Mouse (Mus musculus) neural tube, embryonic 15.5 days (tissue): ENCODE data around the gene Pacrg. TPM values are rescaled to one million over a fixed set of nuclear protein-coding genes. Genes with fewer than 3 reads are reported as not detected.

ENCODE experiments used
- ATAC-seq: fragments of 200-750 bp; cut with Nextera tagmentation; 2 replicates; pipeline ENCODE4 v1.8.0; 2017; ENCODE audit warnings: mild to moderate bottlenecking, moderate TSS enrichment, moderate library complexity; ENCODE audit not compliant: low FRiP score
- H3K27ac ChIP-seq: fragments of 300-500 bp; sonication (generic); replicated peaks from 2 replicates; pipeline ENCODE4 v1.5.1; 2015; ENCODE audit warnings: mild to moderate bottlenecking, inconsistent platforms
- H3K27me3 ChIP-seq: fragments of 300-500 bp; sonication (generic); replicated peaks from 2 replicates; pipeline ENCODE4 v1.6.1; 2015; ENCODE audit warnings: inconsistent platforms
- H3K36me3 ChIP-seq: fragments of 300-500 bp; sonication (generic); 2 replicates; pipeline ENCODE4 v1.6.1; 2015; ENCODE audit warnings: inconsistent platforms
- H3K4me1 ChIP-seq: fragments of 300-500 bp; sonication (generic); 2 replicates; pipeline ENCODE4 v1.6.1; 2015; ENCODE audit warnings: inconsistent platforms
- H3K4me2 ChIP-seq: fragments of 300-500 bp; sonication (generic); 2 replicates; pipeline ENCODE4 v1.6.1; 2015; ENCODE audit warnings: inconsistent platforms, mild to moderate bottlenecking, moderate library complexity
- H3K4me3 ChIP-seq: fragments of 300-500 bp; sonication (generic); replicated peaks from 2 replicates; pipeline ENCODE4 v1.5.1; 2015; ENCODE audit warnings: mild to moderate bottlenecking, inconsistent platforms
- H3K9ac ChIP-seq: fragments of 300-500 bp; sonication (generic); replicated peaks from 2 replicates; pipeline ENCODE4 v1.6.1; 2015; ENCODE audit warnings: mild to moderate bottlenecking, inconsistent platforms
- H3K9me3 ChIP-seq: fragments of 300-500 bp; sonication (generic); replicated peaks from 2 replicates; pipeline ENCODE4 v1.6.1; 2016; ENCODE audit warnings: inconsistent platforms
- WGBS: fragments of 180-500 bp; shearing (Covaris S2); methylation state at CpG from one replicate; pipeline ENCODE4 v1.1.7; 2015; ENCODE audit warnings: mixed read lengths; 5-methylcytosine and 5-hydroxymethylcytosine counted together
- polyA plus RNA-seq: library from polyadenylated mRNA; unstranded; fragments of >200 nt; fragmentation: Nextera tagmentation; extraction: Ambion mirVana; gene quantifications from 2 replicates; pipeline ENCODE4 v1.2.1, GENCODE M21; 2015

Pacrg gene
- 16.4 and 19.3 TPM in 2 replicates for polyA plus RNA-seq

DNA sequence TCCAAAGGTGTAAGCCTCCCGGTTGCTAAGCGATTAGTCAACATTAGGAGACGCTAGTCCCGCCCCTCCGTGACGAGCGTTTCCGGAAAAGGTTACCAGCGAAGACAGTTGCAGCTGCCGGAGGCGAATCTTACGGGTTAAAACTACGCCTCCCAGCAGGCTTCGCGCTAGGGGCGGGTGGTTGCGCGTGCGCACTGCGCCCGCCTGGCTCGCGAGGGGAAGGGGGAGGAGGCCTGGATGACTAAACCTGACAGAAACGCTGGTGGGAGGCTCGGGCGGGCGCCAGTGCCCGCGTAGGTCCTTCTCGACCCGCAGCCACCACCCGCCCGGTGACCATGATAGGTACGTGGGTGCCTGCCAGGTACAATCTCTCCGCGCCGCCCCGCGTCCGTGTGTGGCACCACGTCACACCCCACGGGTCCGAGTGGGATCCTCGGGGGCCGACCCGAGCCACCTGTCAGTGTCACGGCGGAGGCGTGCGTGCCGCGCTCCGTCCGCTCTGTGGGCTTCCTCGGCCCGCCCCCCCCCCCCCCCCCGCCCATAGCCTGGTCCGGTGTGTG, at the start of gene Pacrg, which contains the start of gene Prkn:
Gene Pacrg, minus strand, starts transcription at position 164 of the 560 bp plus-strand sequence.
Gene Prkn, plus strand, starts transcription at position 237 of the 560 bp plus-strand sequence.
- Histone ChIP-seq H3K9ac (peak within 1 kb of the TSS; percentile 74), H3K36me3 (no peaks in the 10 kb centered on the region), H3K27me3 (0 out of 2 replicates have a peak, but pooled peaks cover 2% of the 10 kb centered on the region), H3K27ac (peak within 1 kb of the TSS; percentile 90), H3K4me3 (peak within 1 kb of the TSS; percentile 61), H3K4me1 (peaks cover 13% of the 10 kb centered on the region), H3K9me3 (no peaks in the 10 kb centered on the region), H3K4me2 (peak within 1 kb of the TSS; percentile 77)
- WGBS = 0% methylated on average over 55 of the region's 58 CpGs
- peak; percentile 95 for ATAC-seq

DNA sequence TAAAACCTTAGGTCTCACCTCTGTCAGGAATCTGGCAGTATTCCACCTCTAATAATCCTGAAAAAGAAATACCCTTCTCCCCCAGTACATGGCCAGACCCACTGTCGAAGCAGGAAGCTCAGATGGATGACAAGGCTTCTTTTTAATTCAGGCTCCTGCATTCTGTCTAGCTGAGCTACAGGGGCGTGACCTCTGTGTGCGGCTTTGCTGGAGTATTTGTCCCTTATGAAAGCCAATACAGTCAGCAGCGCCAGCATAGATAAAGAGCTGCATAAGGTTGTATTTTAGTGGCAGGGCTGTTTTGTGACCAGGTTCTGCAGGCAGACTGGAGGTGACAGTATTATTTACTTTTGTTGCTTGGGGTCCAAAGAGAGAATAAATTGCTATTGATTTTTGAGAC, 47.8 kb upstream of the Pacrg start:
- no peak for ATAC-seq
- WGBS = 27% methylated on average over 4 of the region's 4 CpGs
- Histone ChIP-seq H3K27ac (no peak overlapping the region), H3K9ac (no peak overlapping the region), H3K4me1 (peaks cover 5% of the 10 kb centered on the region; the same call in 1 of the 2 replicates), H3K36me3 (no peaks in the 10 kb centered on the region), H3K9me3 (no peaks in the 10 kb centered on the region), H3K27me3 (no peaks in the 10 kb centered on the region), H3K4me3 (no peak overlapping the region), H3K4me2 (no peak overlapping the region)

DNA sequence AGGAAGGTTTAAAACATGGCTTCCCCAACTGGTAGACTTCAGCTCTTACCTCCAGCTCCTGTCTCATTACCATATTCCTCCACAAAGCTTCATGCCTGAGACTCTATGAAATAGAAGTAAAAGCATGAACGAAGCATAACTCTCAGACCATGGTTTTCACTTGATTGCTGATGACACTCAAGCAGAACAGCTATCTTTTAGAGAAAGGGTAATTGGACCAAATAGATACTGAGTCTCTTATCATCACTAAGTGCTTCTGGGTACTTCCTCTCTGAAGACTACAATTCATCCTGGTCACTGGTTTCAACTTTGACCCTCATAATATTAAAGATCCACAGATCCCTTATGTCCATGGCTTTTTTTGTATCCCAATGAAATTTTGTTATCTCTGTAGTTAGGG, 42.1 kb upstream of the Pacrg start:
- no peak overlapping the region for H3K4me3 ChIP-seq
- no peaks in the 10 kb centered on the region for H3K27me3 ChIP-seq
- WGBS = 81% methylated on average over 1 of the region's 1 CpGs
- no peak overlapping the region for H3K9ac ChIP-seq
- no peak overlapping the region for H3K27ac ChIP-seq
- H3K4me1 ChIP-seq = no peaks in the 10 kb centered on the region
- ATAC-seq = no peak
- no peaks in the 10 kb centered on the region for H3K9me3 ChIP-seq
- H3K4me2 ChIP-seq = no peak overlapping the region
- no peaks in the 10 kb centered on the region for H3K36me3 ChIP-seq

DNA sequence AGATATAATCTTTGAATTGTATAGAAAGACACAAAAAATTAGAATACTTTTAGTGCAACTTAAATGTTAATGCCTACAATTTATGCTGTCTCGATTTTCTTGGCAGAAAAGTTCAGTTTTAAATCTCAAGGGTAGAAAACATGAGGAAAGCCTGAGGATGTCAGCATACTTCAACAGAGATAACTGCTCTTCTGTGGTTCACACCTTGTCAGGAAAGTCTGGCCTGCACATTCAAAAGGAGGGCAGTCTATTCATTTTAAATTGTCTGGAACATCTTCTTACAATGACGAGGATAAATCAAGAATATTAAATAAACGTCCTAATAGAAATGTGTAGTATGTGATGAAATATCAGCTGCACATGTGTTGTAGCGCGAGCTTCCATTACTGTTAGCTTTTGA, 38.9 kb upstream of the Pacrg start:
- H3K36me3 ChIP-seq = no peaks in the 10 kb centered on the region
- no peak overlapping the region for H3K4me2 ChIP-seq
- no peaks in the 10 kb centered on the region for H3K4me1 ChIP-seq
- 86% methylated on average over 5 of the region's 5 CpGs for WGBS
- H3K9me3 ChIP-seq = no peaks in the 10 kb centered on the region
- ATAC-seq = no peak
- no peaks in the 10 kb centered on the region for H3K27me3 ChIP-seq
- H3K9ac ChIP-seq = no peak overlapping the region
- H3K27ac ChIP-seq = no peak overlapping the region
- no peak overlapping the region for H3K4me3 ChIP-seq

DNA sequence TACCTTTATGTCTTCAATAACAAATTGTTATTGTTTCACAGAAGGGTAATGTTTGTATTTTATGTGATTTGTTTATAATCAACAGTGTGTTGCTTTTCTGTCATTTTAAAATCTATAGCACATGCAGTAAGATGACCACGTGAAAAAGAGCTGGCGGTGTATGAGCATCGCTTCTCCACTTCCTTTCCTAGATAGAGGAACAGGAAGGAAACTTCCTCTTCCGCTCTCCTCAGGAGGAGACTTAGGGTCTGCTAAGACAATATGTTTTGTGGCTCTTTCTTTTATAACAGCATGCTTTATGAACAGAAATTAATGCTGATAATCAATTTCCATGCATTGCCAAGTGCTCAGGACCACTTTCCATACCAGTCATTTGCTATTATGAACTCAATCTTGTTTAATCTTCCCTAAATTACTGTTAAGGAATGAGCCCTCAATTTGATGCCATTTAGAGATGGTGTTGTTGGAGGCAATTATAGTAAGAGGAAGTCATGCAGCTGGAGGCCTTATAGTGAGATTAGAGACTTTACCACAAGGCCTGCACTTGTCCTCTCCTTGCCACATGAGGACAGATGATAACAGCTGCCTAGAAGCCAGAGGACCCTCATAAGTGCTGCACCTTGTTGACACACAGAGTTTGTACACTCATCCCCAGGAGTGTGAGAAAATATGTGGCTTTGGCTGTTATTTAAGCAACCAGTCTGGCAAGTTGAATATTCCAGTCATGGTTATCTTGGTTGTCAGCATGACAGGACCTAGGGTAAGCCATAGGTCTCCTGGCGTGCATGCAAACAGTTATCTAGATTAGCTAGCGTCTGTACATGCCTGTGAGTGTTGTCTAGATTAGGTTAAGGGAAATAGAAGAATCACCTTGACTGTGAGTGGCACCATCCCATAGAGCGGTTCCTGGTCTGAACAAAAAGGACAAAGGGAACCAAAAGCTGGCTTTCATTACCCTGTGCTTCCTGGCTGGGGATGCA, 34.4 kb upstream of the Pacrg start:
- WGBS = 88% methylated on average over 7 of the region's 7 CpGs
- H3K4me1 ChIP-seq = no peaks in the 10 kb centered on the region
- no peak overlapping the region for H3K9ac ChIP-seq
- ATAC-seq = no peak
- H3K27ac ChIP-seq = no peak overlapping the region
- H3K27me3 ChIP-seq = no peaks in the 10 kb centered on the region
- H3K9me3 ChIP-seq = no peaks in the 10 kb centered on the region
- no peak overlapping the region for H3K4me3 ChIP-seq
- H3K36me3 ChIP-seq = no peaks in the 10 kb centered on the region
- H3K4me2 ChIP-seq = no peak overlapping the region

DNA sequence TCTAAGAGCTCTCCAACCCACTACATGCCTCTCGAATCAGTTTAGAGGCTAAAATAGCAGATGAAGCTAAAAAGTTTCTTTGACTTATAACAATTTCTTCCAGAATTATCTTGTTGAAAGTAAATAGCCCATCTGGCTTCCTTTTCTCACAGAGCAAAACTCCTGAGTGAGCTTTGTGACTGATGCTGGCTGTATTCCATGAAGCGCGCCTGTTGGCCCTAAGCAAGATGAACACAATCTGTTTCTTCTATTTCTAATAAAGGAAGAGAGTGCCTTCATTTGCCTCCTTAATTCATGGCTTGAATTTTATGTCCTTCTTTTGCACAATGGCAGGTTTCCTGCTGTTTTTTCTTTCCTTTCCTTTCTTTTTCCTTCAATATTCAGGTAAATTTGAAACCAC, 14.1 kb upstream of the Pacrg start:
- 82% methylated on average over 3 of the region's 3 CpGs for WGBS
- ATAC-seq = no peak
- H3K27ac ChIP-seq = no peak overlapping the region
- H3K4me3 ChIP-seq = no peak overlapping the region
- no peaks in the 10 kb centered on the region for H3K27me3 ChIP-seq
- no peaks in the 10 kb centered on the region for H3K4me1 ChIP-seq
- H3K9me3 ChIP-seq = no peaks in the 10 kb centered on the region
- H3K4me2 ChIP-seq = no peak overlapping the region
- H3K36me3 ChIP-seq = no peaks in the 10 kb centered on the region
- H3K9ac ChIP-seq = no peak overlapping the region

DNA sequence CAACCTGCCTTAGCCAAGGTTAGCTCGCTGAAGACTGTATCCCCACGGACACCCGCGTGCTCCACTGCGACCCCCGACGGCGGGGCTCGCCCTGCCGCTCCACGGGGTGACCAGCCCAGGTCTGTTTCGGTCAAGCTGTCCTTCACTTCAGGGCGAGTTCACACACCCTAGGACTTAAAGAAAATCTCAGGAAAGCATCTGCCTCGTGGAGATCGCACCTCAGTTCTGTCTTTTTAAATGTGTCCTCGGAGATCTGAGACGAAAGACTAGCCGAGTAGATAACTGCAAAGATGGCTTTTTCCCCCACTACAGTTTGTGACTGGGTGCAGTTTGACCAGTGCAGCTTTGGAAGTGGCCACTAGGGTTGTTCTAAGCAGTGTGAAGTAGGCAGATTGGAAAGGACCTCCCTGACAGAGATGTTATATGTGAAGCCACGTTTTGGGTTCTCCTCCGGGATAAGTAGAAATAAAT, 655 bp upstream of the Pacrg start:
- Histone ChIP-seq H3K4me2 (peak overlapping the region; percentile 74), H3K9me3 (no peaks in the 10 kb centered on the region), H3K4me1 (peaks cover 13% of the 10 kb centered on the region), H3K9ac (peak overlapping the region; percentile 74), H3K36me3 (no peaks in the 10 kb centered on the region), H3K27me3 (0 out of 2 replicates have a peak, but pooled peaks cover 2% of the 10 kb centered on the region), H3K4me3 (peak overlapping the region; percentile 61), H3K27ac (peak overlapping the region; percentile 90)
- 3% methylated on average over 20 of the region's 20 CpGs for WGBS
- ATAC-seq = peak; percentile 47

DNA sequence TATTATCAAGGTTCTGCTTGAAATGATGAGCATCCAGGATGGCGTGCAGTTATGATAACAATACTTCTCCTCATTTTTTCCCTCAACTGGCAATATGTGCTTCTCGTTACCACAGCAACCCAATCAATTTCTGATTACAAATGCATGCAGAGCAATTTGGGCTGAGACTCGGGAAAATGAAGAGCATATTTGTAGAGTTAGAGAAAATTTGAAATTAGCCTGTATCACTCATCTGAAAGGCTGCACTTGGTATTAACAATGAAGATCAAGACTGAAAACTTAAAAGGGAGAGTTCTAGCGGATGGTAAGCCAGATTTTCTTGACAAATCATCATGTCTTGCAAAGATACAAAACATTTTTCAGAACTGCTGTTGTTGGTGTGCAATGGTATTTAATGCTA, 21.1 kb downstream of the Pacrg start:
- no peak overlapping the region for H3K27ac ChIP-seq
- no peak overlapping the region for H3K4me3 ChIP-seq
- no peaks in the 10 kb centered on the region for H3K4me1 ChIP-seq
- H3K9me3 ChIP-seq = no peaks in the 10 kb centered on the region
- ATAC-seq = no peak
- no peak overlapping the region for H3K9ac ChIP-seq
- no peaks in the 10 kb centered on the region for H3K36me3 ChIP-seq
- WGBS = 76% methylated on average over 4 of the region's 4 CpGs
- H3K27me3 ChIP-seq = no peaks in the 10 kb centered on the region
- no peak overlapping the region for H3K4me2 ChIP-seq

DNA sequence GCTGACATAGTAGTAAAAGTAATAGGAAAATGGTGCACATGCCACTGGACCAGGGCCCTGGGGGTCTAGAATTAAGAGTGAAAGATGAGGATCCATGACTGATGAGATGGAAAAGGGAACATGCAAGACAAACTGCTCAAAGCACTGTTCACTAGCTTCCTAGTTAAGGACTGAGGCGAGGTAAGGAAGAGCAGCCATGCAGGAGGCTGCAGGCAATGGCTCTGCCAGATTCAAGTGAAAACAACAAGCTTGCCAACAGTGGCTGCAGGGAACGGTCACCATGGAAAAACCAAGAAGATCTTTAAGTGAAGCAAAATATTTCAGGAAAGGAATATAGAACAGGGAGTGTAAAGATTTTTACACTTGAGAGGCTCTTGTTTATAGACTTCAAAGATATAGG, 31.5 kb downstream of the Pacrg start:
- no peak overlapping the region for H3K4me3 ChIP-seq
- H3K27me3 ChIP-seq = no peaks in the 10 kb centered on the region
- H3K9ac ChIP-seq = no peak overlapping the region
- H3K4me2 ChIP-seq = no peak overlapping the region
- no peak for ATAC-seq
- no peaks in the 10 kb centered on the region for H3K9me3 ChIP-seq
- no peak overlapping the region for H3K27ac ChIP-seq
- no peaks in the 10 kb centered on the region for H3K4me1 ChIP-seq
- H3K36me3 ChIP-seq = no peaks in the 10 kb centered on the region
- WGBS = 81% methylated on average over 2 of the region's 2 CpGs

DNA sequence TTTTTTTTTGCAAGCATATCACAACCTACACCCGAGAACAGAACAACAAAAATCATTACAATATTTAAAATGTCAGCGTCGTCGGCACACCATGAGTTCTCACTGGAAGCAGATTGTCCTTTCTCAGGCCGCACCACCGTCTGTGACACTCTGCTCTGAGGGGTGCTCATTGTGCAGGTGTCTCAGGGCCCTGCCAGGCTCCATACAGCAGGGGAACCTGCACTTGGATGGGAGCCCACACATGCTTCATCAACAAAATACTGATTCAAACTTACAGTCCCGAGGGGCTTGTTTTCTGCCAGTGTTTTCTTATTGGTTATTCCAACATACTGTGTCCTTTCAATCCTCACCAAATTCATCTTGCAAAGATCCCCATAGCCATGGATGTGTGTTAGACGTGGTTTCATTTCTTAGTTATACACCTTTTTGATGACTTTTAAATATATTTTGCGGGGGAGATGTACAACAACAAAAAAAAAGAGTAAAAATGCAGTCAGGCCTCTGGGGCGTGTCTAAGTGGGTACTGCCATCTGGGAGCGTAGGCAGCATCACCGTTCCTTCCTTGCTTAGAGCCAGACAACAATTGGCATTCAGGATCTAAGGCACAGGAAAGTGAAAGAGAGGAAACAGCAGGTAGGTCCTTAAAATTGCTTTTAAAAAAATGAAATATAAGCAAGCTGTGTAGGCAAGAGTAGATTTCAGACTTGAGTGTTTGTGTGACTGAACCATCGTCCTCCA, 32.7 kb downstream of the Pacrg start:
- no peak for ATAC-seq
- no peak overlapping the region for H3K27ac ChIP-seq
- WGBS = 58% methylated on average over 13 of the region's 13 CpGs

DNA sequence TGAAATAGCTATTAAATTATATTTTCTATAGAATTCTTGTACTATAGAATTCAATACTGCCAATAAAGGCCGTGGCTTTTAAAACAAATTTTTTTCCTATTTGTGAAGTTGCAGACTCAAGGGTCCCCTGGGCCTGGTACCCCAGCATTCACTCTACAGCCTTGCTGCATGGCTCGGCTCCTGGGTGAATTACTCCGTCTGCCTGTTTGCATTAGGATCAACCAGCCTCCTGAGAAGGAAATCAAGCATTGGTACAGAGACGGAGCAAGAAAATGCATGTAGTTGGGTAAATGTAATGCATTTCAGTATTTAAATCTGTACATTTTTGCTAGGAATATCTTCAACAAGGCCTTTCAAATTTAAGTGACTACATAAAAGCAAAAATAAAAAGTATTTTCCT, 33.4 kb downstream of the Pacrg start:
- Histone ChIP-seq H3K4me3 (no peak overlapping the region), H3K4me1 (no peaks in the 10 kb centered on the region), H3K9ac (no peak overlapping the region), H3K27me3 (no peaks in the 10 kb centered on the region), H3K36me3 (no peaks in the 10 kb centered on the region), H3K9me3 (no peaks in the 10 kb centered on the region), H3K27ac (no peak overlapping the region), H3K4me2 (no peak overlapping the region)
- no peak for ATAC-seq
- WGBS = 68% methylated on average over 4 of the region's 4 CpGs

More for the DNA sequence above, 32.7 kb downstream of the Pacrg start:
- H3K9ac ChIP-seq = no peak overlapping the region
- no peaks in the 10 kb centered on the region for H3K4me1 ChIP-seq
- no peaks in the 10 kb centered on the region for H3K36me3 ChIP-seq
- H3K4me2 ChIP-seq = no peak overlapping the region
- no peaks in the 10 kb centered on the region for H3K27me3 ChIP-seq
- H3K4me3 ChIP-seq = no peak overlapping the region
- no peaks in the 10 kb centered on the region for H3K9me3 ChIP-seq
